Mouse (Mus musculus): ENCODE results near the gene Vmn1r20. TPM values are rescaled to one million over a fixed set of nuclear protein-coding genes. Genes with fewer than 3 reads are reported as not detected.
"Not testable (repeated sequence)": the region's sequence is repeated elsewhere in the genome, so short reads cannot be mapped to it uniquely, and the experiment has no call there.

Gene Vmn1r20
- polyA plus RNA-seq (2015; fragmentation: Nextera tagmentation; extraction: Ambion mirVana), result not detected in 2 replicates

DNA sequence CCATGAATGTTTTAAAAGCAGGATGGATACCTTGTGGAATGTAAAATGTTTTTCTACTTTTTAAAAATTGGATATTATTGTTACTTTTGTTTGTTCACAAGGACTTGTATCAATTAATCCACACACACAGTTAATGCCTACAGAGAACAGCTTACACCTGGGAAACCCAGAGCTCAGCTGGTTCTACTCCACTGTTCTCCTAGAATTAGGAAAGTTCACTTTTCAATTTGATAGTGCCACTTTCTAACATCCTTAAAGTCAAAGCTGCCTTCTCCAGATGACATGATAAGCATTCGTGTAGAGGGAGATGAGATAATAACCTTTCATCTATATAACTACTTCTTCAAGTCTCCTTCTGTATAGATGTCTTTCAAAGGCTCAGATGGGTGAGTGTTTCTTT, at the start of gene Vmn1r20:
Gene Vmn1r20 (plus strand): TSS at position 301 of the 400 bp plus-strand sequence.
- no peak within 1 kb of the TSS for H3K27ac ChIP-seq
- H3K4me3 ChIP-seq, result no peak within 1 kb of the TSS
- H3K9me3 ChIP-seq, result no peaks in the 10 kb centered on the region
- H3K27me3 ChIP-seq (replicated peaks), result no peaks in the 10 kb centered on the region
- 74% methylated on average over 1 of the region's 1 CpGs for WGBS
- ATAC-seq (replicated peaks), result no peak
- H3K36me3 ChIP-seq (replicated peaks), result no peaks in the 10 kb centered on the region
- H3K4me2 ChIP-seq, result no peak within 1 kb of the TSS
- H3K9ac ChIP-seq, result no peak within 1 kb of the TSS
- H3K4me1 ChIP-seq, result no peaks in the 10 kb centered on the region

GRCm38 (mm10) chr6:57395683-57396082, 33.0 kb upstream of the Vmn1r20 start, which contains the start of gene Vmn1r18:
Gene Vmn1r18 (minus strand): TSS chr6:57395783.
- no peak within 1 kb of the TSS for H3K9ac ChIP-seq
- no peak within 1 kb of the TSS for H3K4me2 ChIP-seq
- H3K9me3 ChIP-seq, result no peaks in the 10 kb centered on the region
- H3K36me3 ChIP-seq (replicated peaks), result no peaks in the 10 kb centered on the region
- H3K4me1 ChIP-seq, result no peaks in the 10 kb centered on the region
- H3K27ac ChIP-seq, result no peak within 1 kb of the TSS
- ATAC-seq (replicated peaks), result no peak
- H3K27me3 ChIP-seq (replicated peaks), result no peaks in the 10 kb centered on the region
- H3K4me3 ChIP-seq, result no peak within 1 kb of the TSS

GRCm38 (mm10) chr6:57403480-57403879, 25.2 kb upstream of the Vmn1r20 start, which contains the start of gene Vmn1r19:
Gene Vmn1r19 (plus strand): TSS chr6:57403780.
- H3K27ac ChIP-seq; H3K36me3 ChIP-seq (replicated peaks); ATAC-seq (replicated peaks); H3K27me3 ChIP-seq (replicated peaks); H3K4me2 ChIP-seq; H3K9me3 ChIP-seq; H3K9ac ChIP-seq; H3K4me3 ChIP-seq; H3K4me1 ChIP-seq: not testable (repeated sequence)
- 73% methylated on average over 3 of the region's 3 CpGs for WGBS

DNA sequence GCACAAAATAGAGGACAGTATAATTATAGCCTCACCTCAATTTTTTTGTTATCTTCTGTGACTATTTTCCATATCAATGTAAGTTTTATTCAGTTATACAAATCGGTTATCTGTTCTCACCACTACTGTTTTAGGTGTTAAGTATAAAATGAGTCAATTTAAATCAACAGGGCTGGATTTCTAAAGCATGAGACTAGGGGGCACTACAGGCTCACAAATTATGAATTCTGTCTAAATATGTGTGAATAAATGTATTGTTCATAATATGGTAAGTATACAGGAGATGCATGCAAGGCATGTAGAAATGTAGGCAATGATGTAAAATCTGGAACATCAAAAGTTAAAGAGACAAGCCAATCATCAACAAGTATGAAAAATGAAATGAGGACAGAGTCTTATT, 2.5 kb downstream of the Vmn1r20 start:
- Histone ChIP-seq H3K36me3 (replicated peaks) (no peaks in the 10 kb centered on the region), H3K4me1 (no peaks in the 10 kb centered on the region), H3K9ac (no peak overlapping the region), H3K4me3 (no peak overlapping the region), H3K4me2 (no peak overlapping the region), H3K27ac (no peak overlapping the region), H3K9me3 (no peaks in the 10 kb centered on the region), H3K27me3 (replicated peaks) (no peaks in the 10 kb centered on the region)
- WGBS, result 83% methylated on average over 1 of the region's 1 CpGs
- no peak for ATAC-seq (replicated peaks)

DNA sequence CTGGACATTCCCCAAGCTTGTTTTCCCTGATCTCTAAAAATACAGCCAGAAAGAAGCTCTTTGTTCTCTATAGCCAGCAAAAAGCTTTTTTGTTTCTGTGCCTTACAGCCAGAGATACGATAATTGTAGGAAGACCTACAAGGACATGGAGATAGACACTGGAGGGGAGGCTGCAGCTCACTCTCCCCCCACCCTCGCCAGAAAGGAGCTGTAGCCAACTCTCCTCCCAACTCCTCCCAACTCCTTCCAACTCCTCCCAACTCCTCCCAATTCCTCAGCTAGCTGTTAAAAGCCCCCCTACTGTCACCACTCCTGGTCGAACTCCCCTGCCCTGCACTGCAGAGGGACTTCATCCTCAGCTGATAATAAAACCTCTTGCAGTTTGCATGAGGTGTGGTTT, 39.4 kb downstream of the Vmn1r20 start:
- H3K27ac ChIP-seq; H3K9me3 ChIP-seq; H3K27me3 ChIP-seq (replicated peaks); H3K4me2 ChIP-seq; H3K36me3 ChIP-seq (replicated peaks); H3K4me1 ChIP-seq; H3K9ac ChIP-seq; ATAC-seq (replicated peaks); H3K4me3 ChIP-seq: not testable (repeated sequence)
- WGBS, result 20% methylated on average over 3 of the region's 3 CpGs

Other genes starting within 250 kb of the Vmn1r20 start
- not detected in 2 replicates for gene Vmn1r13, start 225.6 kb upstream of the Vmn1r20 start, polyA plus RNA-seq (2015; fragmentation: Nextera tagmentation; extraction: Ambion mirVana)
- gene Vmn1r14, start 197.2 kb upstream of the Vmn1r20 start, polyA plus RNA-seq (2015; fragmentation: Nextera tagmentation; extraction: Ambion mirVana), result not detected in 2 replicates
- not detected in 2 replicates for gene Vmn1r15, start 171.0 kb upstream of the Vmn1r20 start, polyA plus RNA-seq (2015; fragmentation: Nextera tagmentation; extraction: Ambion mirVana)
- gene Vmn1r16, start 99.4 kb upstream of the Vmn1r20 start, polyA plus RNA-seq (2015; fragmentation: Nextera tagmentation; extraction: Ambion mirVana), result not detected in 2 replicates
- gene Vmn1r17, start 65.2 kb upstream of the Vmn1r20 start, polyA plus RNA-seq (2015; fragmentation: Nextera tagmentation; extraction: Ambion mirVana), result not detected in 2 replicates
- gene Vmn1r18, start 33.1 kb upstream of the Vmn1r20 start, polyA plus RNA-seq (2015; fragmentation: Nextera tagmentation; extraction: Ambion mirVana), result not detected in 2 replicates
- not detected in 2 replicates for gene Vmn1r19, start 25.1 kb upstream of the Vmn1r20 start, polyA plus RNA-seq (2015; fragmentation: Nextera tagmentation; extraction: Ambion mirVana)
- gene Ppm1k, start 106.5 kb downstream of the Vmn1r20 start, polyA plus RNA-seq (2015; fragmentation: Nextera tagmentation; extraction: Ambion mirVana), result 6.0 and 6.9 TPM in 2 replicates
- 0.71 and 1.5 TPM in 2 replicates for gene Herc6, start 152.1 kb downstream of the Vmn1r20 start, polyA plus RNA-seq (2015; fragmentation: Nextera tagmentation; extraction: Ambion mirVana)

Data from midbrain, embryonic 15.5 days (tissue).